Mouse (Mus musculus) thymus, adult 2 months (tissue): ENCODE results near the gene Rubcnl.

Source experiments
- CTCF ChIP-seq: fragments of 200-500 bp; IDR thresholded peaks from 2 replicates; pipeline ENCODE4 v1.5.1; 2012; ENCODE audit warnings: mild to moderate bottlenecking, control low read depth, low read length, moderate library complexity, borderline replicate concordance; ENCODE audit not compliant: control insufficient read depth, poor library complexity, insufficient read depth; ENCODE audit errors: extremely low read depth
- POLR2A ChIP-seq: fragments of 200-500 bp; IDR thresholded peaks from 2 replicates; pipeline ENCODE4 v1.6.1; 2012; ENCODE audit warnings: mild to moderate bottlenecking, low read length, control low read depth, moderate library complexity; ENCODE audit not compliant: control insufficient read depth, poor library complexity, insufficient read depth; ENCODE audit errors: extremely low read depth

- no peak for TF ChIP-seq CTCF
- no peak for TF ChIP-seq POLR2A
Observed at GRCm38 (mm10) chr14:75003356-75003755, 12.5 kb upstream of the Rubcnl start.
